Mouse (Mus musculus) embryonic facial prominence, embryonic 10.5 days (tissue): ENCODE data around the gene Wnt6. TPM values are rescaled to one million over a fixed set of nuclear protein-coding genes. Genes with fewer than 3 reads are reported as not detected.

Source experiments
- DNase-seq: peaks from one replicate; pipeline ENCODE4 v3.0.0-alpha.2; 2017; ENCODE audit warnings: low spot score
- H3K27ac ChIP-seq: fragments of 300-500 bp; sonication (generic); replicated peaks from 2 replicates; pipeline ENCODE4 v1.5.1; 2016; ENCODE audit warnings: mild to moderate bottlenecking
- H3K27me3 ChIP-seq: fragments of 300-500 bp; sonication (generic); replicated peaks from 2 replicates; pipeline ENCODE4 v1.6.1; 2016; ENCODE audit warnings: low read depth, mild to moderate bottlenecking; ENCODE audit not compliant: poor library complexity, severe bottlenecking
- H3K36me3 ChIP-seq: fragments of 300-500 bp; sonication (generic); replicated peaks from 2 replicates; pipeline ENCODE4 v1.6.1; 2016; ENCODE audit warnings: mild to moderate bottlenecking, moderate library complexity
- H3K4me1 ChIP-seq: fragments of 300-500 bp; sonication (generic); 2 replicates; pipeline ENCODE4 v1.6.1; 2016
- H3K4me3 ChIP-seq: fragments of 300-500 bp; sonication (generic); 2 replicates; pipeline ENCODE4 v1.5.1; 2016; ENCODE audit warnings: mild to moderate bottlenecking, moderate library complexity
- H3K9me3 ChIP-seq: fragments of 300-500 bp; sonication (generic); 2 replicates; pipeline ENCODE4 v1.6.1; 2016; ENCODE audit warnings: mild to moderate bottlenecking
- WGBS: fragments of 180-500 bp; shearing (Covaris S2); methylation state at CpG from one replicate; pipeline ENCODE4 v1.1.7; 2016; 5-methylcytosine and 5-hydroxymethylcytosine counted together
- polyA plus RNA-seq: library from polyadenylated mRNA; unstranded; fragments of >200 nt; fragmentation: Nextera tagmentation; extraction: Ambion mirVana; gene quantifications from 2 replicates; pipeline ENCODE4 v1.2.1, GENCODE M21; 2016

Gene Wnt6
- polyA plus RNA-seq, 1 experiment from 2014 or later, result 26.6 TPM

- Histone ChIP-seq H3K4me1 (peaks cover 22% of the 10 kb centered on the region), H3K27me3 (peaks cover 34% of the 10 kb centered on the region), H3K9me3 (no peaks in the 10 kb centered on the region), H3K27ac (no peak overlapping the region), H3K4me3 (no peak overlapping the region), H3K36me3 (no peaks in the 10 kb centered on the region)
- 94% methylated on average over 3 of the region's 3 CpGs for WGBS
- DNase-seq, result no peak
Measured at GRCm38 (mm10) chr1:74752833-74753232, 18.9 kb upstream of the Wnt6 start.

GRCm38 (mm10) chr1:74753266-74753974 lies 18.3 kb upstream of the Wnt6 start:
- WGBS, result 85% methylated on average over 8 of the region's 8 CpGs
- no peak overlapping the region for H3K4me3 ChIP-seq

GRCm38 (mm10) chr1:74754175-74754785 lies 17.4 kb upstream of the Wnt6 start:
- Histone ChIP-seq H3K36me3 (no peaks in the 10 kb centered on the region), H3K4me1 (peaks cover 13% of the 10 kb centered on the region), H3K27me3 (peaks cover 25% of the 10 kb centered on the region), H3K27ac (no peak overlapping the region), H3K9me3 (no peaks in the 10 kb centered on the region), H3K4me3 (no peak overlapping the region)
- no peak for DNase-seq
- WGBS, result 53% methylated on average over 5 of the region's 5 CpGs

More at GRCm38 (mm10) chr1:74753266-74753974, 18.3 kb upstream of the Wnt6 start:
- DNase-seq, result no peak
- H3K4me1 ChIP-seq, result peaks cover 20% of the 10 kb centered on the region
- no peaks in the 10 kb centered on the region for H3K36me3 ChIP-seq
- H3K9me3 ChIP-seq, result no peaks in the 10 kb centered on the region
- H3K27ac ChIP-seq, result no peak overlapping the region
- peaks cover 28% of the 10 kb centered on the region for H3K27me3 ChIP-seq

- H3K27ac ChIP-seq, result no peak overlapping the region
- no peaks in the 10 kb centered on the region for H3K36me3 ChIP-seq
- peak; percentile 50 for DNase-seq
- H3K9me3 ChIP-seq, result no peaks in the 10 kb centered on the region
- no peaks in the 10 kb centered on the region; the same call in 1 of the 2 replicates for H3K4me1 ChIP-seq
- peaks cover 39% of the 10 kb centered on the region for H3K27me3 ChIP-seq
- no peak overlapping the region for H3K4me3 ChIP-seq
- 28% methylated on average over 4 of the region's 4 CpGs for WGBS
Measured at GRCm38 (mm10) chr1:74759773-74760172, 11.9 kb upstream of the Wnt6 start.

GRCm38 (mm10) chr1:74763081-74763480 lies 8.6 kb upstream of the Wnt6 start:
- H3K4me1 ChIP-seq, result no peaks in the 10 kb centered on the region
- H3K27ac ChIP-seq, result no peak overlapping the region
- H3K4me3 ChIP-seq, result no peak overlapping the region
- peak; percentile 76 for DNase-seq
- WGBS, result 4% methylated on average over 6 of the region's 6 CpGs
- peaks cover 72% of the 10 kb centered on the region for H3K27me3 ChIP-seq
- H3K9me3 ChIP-seq, result no peaks in the 10 kb centered on the region
- H3K36me3 ChIP-seq, result no peaks in the 10 kb centered on the region

GRCm38 (mm10) chr1:74770727-74771466 lies 795 bp upstream of the Wnt6 start:
- H3K27ac ChIP-seq, result no peak overlapping the region; the same call in 1 of the 2 replicates
- H3K36me3 ChIP-seq, result no peaks in the 10 kb centered on the region
- H3K4me1 ChIP-seq, result peaks cover 53% of the 10 kb centered on the region
- WGBS, result under 1% methylated on average over 35 of the region's 35 CpGs
- peak; percentile 61 for DNase-seq
- peaks cover 100% of the 10 kb centered on the region for H3K27me3 ChIP-seq
- no peaks in the 10 kb centered on the region for H3K9me3 ChIP-seq
- peak overlapping the region; percentile 66 for H3K4me3 ChIP-seq

GRCm38 (mm10) chr1:74771467-74771844 lies 236 bp upstream of the Wnt6 start:
- Histone ChIP-seq H3K36me3 (no peaks in the 10 kb centered on the region), H3K27ac (peak overlapping the region; percentile 72; the same call in 1 of the 2 replicates), H3K4me3 (peak overlapping the region; percentile 66), H3K9me3 (no peaks in the 10 kb centered on the region), H3K27me3 (peaks cover 100% of the 10 kb centered on the region), H3K4me1 (peaks cover 59% of the 10 kb centered on the region)
- DNase-seq, result peak; percentile 62
- under 1% methylated on average over 26 of the region's 26 CpGs for WGBS

GRCm38 (mm10) chr1:74771931-74772620 lies 384 bp downstream of the Wnt6 start:
- H3K4me1 ChIP-seq, result peaks cover 65% of the 10 kb centered on the region
- peaks cover 100% of the 10 kb centered on the region for H3K27me3 ChIP-seq
- DNase-seq, result peak; percentile 65
- H3K36me3 ChIP-seq, result no peaks in the 10 kb centered on the region
- peak overlapping the region; percentile 72 for H3K27ac ChIP-seq
- WGBS, result under 1% methylated on average over 51 of the region's 51 CpGs
- peak overlapping the region; percentile 66 for H3K4me3 ChIP-seq
- no peaks in the 10 kb centered on the region for H3K9me3 ChIP-seq

- Histone ChIP-seq H3K27me3 (peaks cover 100% of the 10 kb centered on the region), H3K36me3 (no peaks in the 10 kb centered on the region), H3K9me3 (no peaks in the 10 kb centered on the region), H3K27ac (no peak overlapping the region), H3K4me1 (peaks cover 70% of the 10 kb centered on the region), H3K4me3 (peak overlapping the region; percentile 66)
- WGBS, result under 1% methylated on average over 15 of the region's 15 CpGs
- DNase-seq, result peak; percentile 88
Measured at GRCm38 (mm10) chr1:74773136-74773535, 1.4 kb downstream of the Wnt6 start.

- Histone ChIP-seq H3K27ac (no peak overlapping the region), H3K4me3 (peak overlapping the region; percentile 66), H3K27me3 (peaks cover 100% of the 10 kb centered on the region), H3K36me3 (no peaks in the 10 kb centered on the region), H3K4me1 (peaks cover 66% of the 10 kb centered on the region), H3K9me3 (no peaks in the 10 kb centered on the region)
- DNase-seq, result no peak
- WGBS, result 14% methylated on average over 7 of the region's 7 CpGs
Measured at GRCm38 (mm10) chr1:74774062-74774461, 2.4 kb downstream of the Wnt6 start.

GRCm38 (mm10) chr1:74775816-74776215 lies 4.1 kb downstream of the Wnt6 start:
- peaks cover 62% of the 10 kb centered on the region for H3K4me1 ChIP-seq
- no peak overlapping the region for H3K4me3 ChIP-seq
- H3K27ac ChIP-seq, result peak overlapping the region; percentile 68; the same call in 1 of the 2 replicates
- no peaks in the 10 kb centered on the region for H3K36me3 ChIP-seq
- 8% methylated on average over 5 of the region's 5 CpGs for WGBS
- peaks cover 100% of the 10 kb centered on the region for H3K27me3 ChIP-seq
- no peaks in the 10 kb centered on the region for H3K9me3 ChIP-seq
- DNase-seq, result peak; percentile 67

- H3K4me1 ChIP-seq, result peaks cover 59% of the 10 kb centered on the region
- H3K36me3 ChIP-seq, result no peaks in the 10 kb centered on the region
- H3K9me3 ChIP-seq, result no peaks in the 10 kb centered on the region
- no peak overlapping the region for H3K4me3 ChIP-seq
- peaks cover 100% of the 10 kb centered on the region for H3K27me3 ChIP-seq
- H3K27ac ChIP-seq, result no peak overlapping the region
- no peak for DNase-seq
- 26% methylated on average over 3 of the region's 3 CpGs for WGBS
Measured at GRCm38 (mm10) chr1:74778934-74779486, 7.3 kb downstream of the Wnt6 start.
